Mouse (Mus musculus) liver, adult 2 months (tissue): ENCODE data around the gene Olfr651.

ENCODE experiments used
- CTCF ChIP-seq: fragments of 200-500 bp; IDR thresholded peaks from 2 replicates; pipeline ENCODE4 v1.5.1; 2011; ENCODE audit warnings: low read depth, low read length, control low read depth
- POLR2A ChIP-seq: fragments of 200-500 bp; IDR thresholded peaks from 2 replicates; pipeline ENCODE4 v1.6.1; 2011; ENCODE audit warnings: low read length, control low read depth; ENCODE audit not compliant: insufficient read depth; ENCODE audit errors: extremely low read depth

- no peak for TF ChIP-seq POLR2A
- TF ChIP-seq CTCF, result no peak
Observed at GRCm38 (mm10) chr7:104588274-104588673, 38.3 kb downstream of the Olfr651 start.
